Mouse (Mus musculus) heart, embryonic 10.5 days (tissue): ENCODE results near the gene Ptpn12. TPM values are rescaled to one million over a fixed set of nuclear protein-coding genes. Genes with fewer than 3 reads are reported as not detected.
"Not testable (repeated sequence)": the region's sequence is repeated elsewhere in the genome, so short reads cannot be mapped to it uniquely, and the experiment has no call there.

ENCODE experiments used
- DNase-seq: peaks from one replicate; pipeline ENCODE4 v3.0.0-alpha.2; 2017; ENCODE audit warnings: low spot score
- H3K27ac ChIP-seq: fragments of 300-500 bp; sonication (generic); 2 replicates; pipeline ENCODE4 v1.5.1; 2016; ENCODE audit warnings: mild to moderate bottlenecking
- H3K27me3 ChIP-seq: fragments of 300-500 bp; sonication (generic); 2 replicates; pipeline ENCODE4 v1.6.1; 2016; ENCODE audit warnings: mild to moderate bottlenecking; ENCODE audit not compliant: poor library complexity, insufficient read depth, severe bottlenecking
- H3K36me3 ChIP-seq: fragments of 300-500 bp; sonication (generic); 2 replicates; pipeline ENCODE4 v1.6.1; 2016; ENCODE audit warnings: mild to moderate bottlenecking, moderate library complexity
- H3K4me1 ChIP-seq: fragments of 300-500 bp; sonication (generic); 2 replicates; pipeline ENCODE4 v1.6.1; 2016; ENCODE audit warnings: mild to moderate bottlenecking
- H3K4me3 ChIP-seq: fragments of 300-500 bp; sonication (generic); 2 replicates; pipeline ENCODE4 v1.5.1; 2016; ENCODE audit warnings: mild to moderate bottlenecking, moderate library complexity
- H3K9me3 ChIP-seq: fragments of 300-500 bp; sonication (generic); 2 replicates; pipeline ENCODE4 v1.6.1; 2016; ENCODE audit warnings: mild to moderate bottlenecking, moderate library complexity
- WGBS: fragments of 180-500 bp; shearing (Covaris S2); methylation state at CpG from one replicate; pipeline ENCODE4 v1.1.7; 2016; 5-methylcytosine and 5-hydroxymethylcytosine counted together
- polyA plus RNA-seq: library from polyadenylated mRNA; unstranded; fragments of >200 nt; fragmentation: Nextera tagmentation; extraction: Ambion mirVana; gene quantifications from 2 replicates; pipeline ENCODE4 v1.2.1, GENCODE M21; 2016

Ptpn12 gene
- polyA plus RNA-seq, 1 experiment from 2014 or later, result 19.9 TPM

DNA sequence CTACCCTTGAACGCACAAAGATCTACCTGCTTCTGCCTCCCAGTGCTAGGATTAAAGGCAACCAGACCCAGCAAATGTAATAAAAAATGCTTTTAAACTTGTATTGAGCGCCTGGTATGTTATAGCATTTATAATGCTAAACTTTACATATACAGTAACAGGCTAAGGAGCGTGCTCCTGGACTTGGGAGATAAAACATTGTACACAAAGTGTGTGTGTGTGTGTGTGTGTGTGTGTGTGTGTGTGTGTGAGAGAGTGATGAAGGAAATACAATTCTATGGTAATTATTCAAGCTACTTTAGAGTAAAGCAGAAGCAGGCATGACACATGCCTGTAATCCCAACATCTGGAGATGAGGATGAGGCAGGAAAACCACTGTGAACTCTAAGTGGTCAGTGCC is 99.4 kb downstream of the Ptpn12 start, which contains the start of gene Rsbn1l:
Gene Rsbn1l, minus strand, starts transcription at position 101 of the 400 bp plus-strand sequence.
- 0 out of 2 replicates have a peak, but pooled peaks cover 18% of the 10 kb centered on the region for H3K4me1 ChIP-seq

GRCm38 (mm10) chr5:20955114-20955835 is 100.4 kb downstream of the Ptpn12 start:
- Histone ChIP-seq H3K9me3 (peaks cover 4% of the 10 kb centered on the region; the same call in 1 of the 2 replicates), H3K4me3 (no peak overlapping the region), H3K36me3 (peaks cover 31% of the 10 kb centered on the region), H3K27me3 (no peaks in the 10 kb centered on the region), H3K27ac (no peak overlapping the region), H3K4me1 (0 out of 2 replicates have a peak, but pooled peaks cover 16% of the 10 kb centered on the region)
- WGBS, result 66% methylated on average over 13 of the region's 13 CpGs
- no peak for DNase-seq

More for the DNA sequence above, 99.4 kb downstream of the Ptpn12 start, which contains the start of gene Rsbn1l:
- WGBS, result 95% methylated on average over 3 of the region's 3 CpGs
- no peak for DNase-seq
- Histone ChIP-seq H3K4me3 (no peak within 1 kb of the TSS), H3K36me3 (peaks cover 31% of the 10 kb centered on the region), H3K9me3 (peaks cover 4% of the 10 kb centered on the region; the same call in 1 of the 2 replicates), H3K27me3 (no peaks in the 10 kb centered on the region), H3K27ac (no peak within 1 kb of the TSS)

GRCm38 (mm10) chr5:20952337-20952925 is 103.3 kb downstream of the Ptpn12 start:
- Histone ChIP-seq H3K4me3 (peak overlapping the region; percentile 97), H3K27ac (peak overlapping the region; percentile 99), H3K4me1 (peaks cover 19% of the 10 kb centered on the region), H3K36me3 (peaks cover 25% of the 10 kb centered on the region), H3K27me3 (no peaks in the 10 kb centered on the region), H3K9me3 (peaks cover 4% of the 10 kb centered on the region; the same call in 1 of the 2 replicates)
- WGBS, result 20% methylated on average over 9 of the region's 9 CpGs
- DNase-seq, result no peak

DNA sequence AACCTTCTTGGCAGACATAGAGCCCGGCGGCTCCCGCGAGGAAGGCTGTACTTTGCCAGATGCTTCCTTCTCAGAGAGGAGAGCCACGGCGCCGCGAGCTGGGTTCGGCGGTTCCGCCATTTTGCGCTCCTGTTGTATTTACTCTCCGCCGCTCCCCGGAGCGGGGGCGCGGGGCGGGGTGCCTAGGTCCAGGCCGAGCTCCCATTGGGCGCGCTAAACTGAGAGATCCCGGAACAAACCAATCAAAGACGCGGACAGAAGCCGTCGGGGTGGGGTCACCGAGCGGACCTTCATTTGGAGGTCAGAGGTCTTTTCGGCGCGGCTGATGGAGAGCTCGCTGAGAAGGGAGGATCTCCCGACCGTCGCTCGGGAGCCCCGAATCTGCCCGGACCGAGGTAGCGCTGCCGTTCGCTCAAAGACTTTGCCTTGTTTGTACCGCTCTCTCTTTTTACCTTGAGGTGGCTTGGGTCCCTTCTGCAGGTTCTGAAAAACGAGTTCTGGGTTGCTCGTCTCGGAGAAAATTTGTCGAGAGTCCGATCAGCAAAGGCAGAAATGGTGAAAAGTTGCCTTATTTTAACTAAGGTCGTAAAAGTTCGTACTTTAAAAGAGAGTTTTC is 103.9 kb downstream of the Ptpn12 start:
- Histone ChIP-seq H3K27ac (peak overlapping the region; percentile 99), H3K27me3 (no peaks in the 10 kb centered on the region), H3K4me3 (peak overlapping the region; percentile 97), H3K4me1 (peaks cover 19% of the 10 kb centered on the region), H3K36me3 (peaks cover 20% of the 10 kb centered on the region), H3K9me3 (0 out of 2 replicates have a peak, but pooled peaks cover 2% of the 10 kb centered on the region)
- DNase-seq, result peak; percentile 98
- WGBS, result under 1% methylated on average over 51 of the region's 51 CpGs

DNA sequence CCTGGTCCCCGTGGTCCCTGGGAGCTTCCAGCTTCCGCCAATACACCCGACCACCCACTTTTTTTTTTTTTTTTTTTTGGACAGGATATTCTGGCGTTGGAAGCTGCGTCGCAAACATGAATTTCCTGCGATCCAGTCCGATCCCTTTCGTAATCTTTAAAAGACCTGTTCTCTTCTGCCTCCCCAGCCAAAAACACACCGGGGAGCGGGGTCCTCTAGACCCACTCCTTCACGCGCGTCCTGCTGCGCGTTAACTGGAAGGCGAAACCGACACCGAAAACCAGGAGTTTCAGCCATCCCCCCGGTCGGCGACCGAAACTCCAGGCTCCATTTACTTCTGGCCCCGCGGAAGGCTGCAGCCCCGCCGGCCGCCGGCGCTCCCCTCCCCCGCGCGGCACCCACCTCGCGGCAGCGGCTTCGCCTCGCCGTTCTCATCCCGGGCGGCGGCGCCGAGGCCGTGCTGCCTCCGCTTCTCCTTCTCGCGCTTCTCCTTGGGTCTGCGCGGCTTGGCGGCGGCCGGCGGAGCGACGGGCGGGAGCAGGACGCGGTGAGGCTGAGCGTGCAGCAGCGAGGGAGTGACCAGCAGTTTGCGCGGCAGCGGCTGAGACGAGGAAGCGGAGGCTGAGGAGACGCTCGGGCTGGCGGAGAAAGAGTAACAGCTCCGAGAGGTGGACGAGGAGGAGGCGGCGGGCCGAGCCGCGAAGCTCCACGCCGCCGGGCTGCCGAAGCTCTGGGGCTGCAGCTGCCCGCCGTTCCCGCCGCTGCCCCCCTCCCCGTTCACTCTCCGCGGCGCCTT is 104.7 kb downstream of the Ptpn12 start:
- WGBS, result under 1% methylated on average over 88 of the region's 88 CpGs

GRCm38 (mm10) chr5:20950516-20950854 is 105.2 kb downstream of the Ptpn12 start:
- peaks cover 18% of the 10 kb centered on the region for H3K4me1 ChIP-seq
- H3K4me3 ChIP-seq, result peak overlapping the region; percentile 97
- no peak for DNase-seq
- no peaks in the 10 kb centered on the region for H3K9me3 ChIP-seq
- peak overlapping the region; percentile 99 for H3K27ac ChIP-seq
- WGBS, result 3% methylated on average over 9 of the region's 9 CpGs
- peaks cover 8% of the 10 kb centered on the region; the same call in 1 of the 2 replicates for H3K36me3 ChIP-seq
- no peaks in the 10 kb centered on the region for H3K27me3 ChIP-seq

More for the DNA sequence above, 104.7 kb downstream of the Ptpn12 start:
- Histone ChIP-seq H3K4me3 (peak overlapping the region; percentile 97), H3K27ac (peak overlapping the region; percentile 99), H3K9me3 (no peaks in the 10 kb centered on the region), H3K36me3 (peaks cover 13% of the 10 kb centered on the region; the same call in 1 of the 2 replicates), H3K4me1 (peaks cover 19% of the 10 kb centered on the region), H3K27me3 (no peaks in the 10 kb centered on the region)
- peak; percentile 86 for DNase-seq

GRCm38 (mm10) chr5:20950093-20950492 is 105.6 kb downstream of the Ptpn12 start:
- 21% methylated on average over 5 of the region's 5 CpGs for WGBS
- H3K27me3 ChIP-seq, result no peaks in the 10 kb centered on the region
- H3K9me3 ChIP-seq, result no peaks in the 10 kb centered on the region
- peaks cover 21% of the 10 kb centered on the region for H3K4me1 ChIP-seq
- no peak for DNase-seq
- peaks cover 7% of the 10 kb centered on the region; the same call in 1 of the 2 replicates for H3K36me3 ChIP-seq
- H3K27ac ChIP-seq, result peak overlapping the region; percentile 99
- H3K4me3 ChIP-seq, result peak overlapping the region; percentile 97

GRCm38 (mm10) chr5:20946906-20947305 is 108.8 kb downstream of the Ptpn12 start:
- 85% methylated on average over 6 of the region's 6 CpGs for WGBS

GRCm38 (mm10) chr5:20944961-20945748 is 110.6 kb downstream of the Ptpn12 start:
- Histone ChIP-seq H3K36me3 (no peaks in the 10 kb centered on the region), H3K27me3 (no peaks in the 10 kb centered on the region), H3K4me1 (peaks cover 32% of the 10 kb centered on the region), H3K4me3 (no peak overlapping the region; the same call in 1 of the 2 replicates), H3K9me3 (no peaks in the 10 kb centered on the region), H3K27ac (peak overlapping the region; percentile 62)
- no peak for DNase-seq
- 68% methylated on average over 13 of the region's 13 CpGs for WGBS

More at GRCm38 (mm10) chr5:20946906-20947305, 108.8 kb downstream of the Ptpn12 start:
- Histone ChIP-seq H3K27ac (no peak overlapping the region), H3K27me3 (no peaks in the 10 kb centered on the region), H3K4me1 (peaks cover 15% of the 10 kb centered on the region), H3K36me3 (no peaks in the 10 kb centered on the region), H3K9me3 (no peaks in the 10 kb centered on the region), H3K4me3 (no peak overlapping the region)
- DNase-seq, result no peak

DNA sequence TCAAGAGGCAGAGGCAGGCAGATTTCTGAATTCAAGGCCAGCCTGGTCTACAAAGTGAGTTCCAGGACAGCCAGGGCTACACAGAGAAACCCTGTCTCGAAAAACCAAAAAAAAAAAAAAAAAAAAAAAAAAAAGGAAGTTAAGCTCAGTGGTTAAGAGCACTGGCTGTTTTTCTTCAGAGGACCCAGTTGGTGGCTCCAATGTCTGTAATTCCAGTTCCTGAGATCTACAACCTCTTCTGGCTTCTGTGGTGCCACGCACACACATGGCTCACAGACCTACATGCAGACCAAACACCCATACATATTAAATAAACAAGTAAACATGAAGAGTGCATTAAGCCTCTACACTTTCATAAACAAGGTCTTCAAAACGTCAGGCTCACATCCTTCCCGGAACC is 111.9 kb downstream of the Ptpn12 start:
- not testable (repeated sequence) for H3K9me3 ChIP-seq, H3K4me3 ChIP-seq, H3K27ac ChIP-seq, H3K36me3 ChIP-seq, DNase-seq, H3K27me3 ChIP-seq
- WGBS, result 85% methylated on average over 3 of the region's 4 CpGs
- H3K4me1 ChIP-seq, result peaks cover 41% of the 10 kb centered on the region

- H3K4me3 ChIP-seq, result no peak overlapping the region
- no peak overlapping the region for H3K27ac ChIP-seq
- no peaks in the 10 kb centered on the region for H3K36me3 ChIP-seq
- H3K9me3 ChIP-seq, result no peaks in the 10 kb centered on the region
- 80% methylated on average over 3 of the region's 3 CpGs for whole genome bisulfite sequencing
- DNase-seq, result no peak
- peaks cover 45% of the 10 kb centered on the region for H3K4me1 ChIP-seq
- no peaks in the 10 kb centered on the region for H3K27me3 ChIP-seq
Measured at GRCm38 (mm10) chr5:20942523-20942922, 113.2 kb downstream of the Ptpn12 start.

DNA sequence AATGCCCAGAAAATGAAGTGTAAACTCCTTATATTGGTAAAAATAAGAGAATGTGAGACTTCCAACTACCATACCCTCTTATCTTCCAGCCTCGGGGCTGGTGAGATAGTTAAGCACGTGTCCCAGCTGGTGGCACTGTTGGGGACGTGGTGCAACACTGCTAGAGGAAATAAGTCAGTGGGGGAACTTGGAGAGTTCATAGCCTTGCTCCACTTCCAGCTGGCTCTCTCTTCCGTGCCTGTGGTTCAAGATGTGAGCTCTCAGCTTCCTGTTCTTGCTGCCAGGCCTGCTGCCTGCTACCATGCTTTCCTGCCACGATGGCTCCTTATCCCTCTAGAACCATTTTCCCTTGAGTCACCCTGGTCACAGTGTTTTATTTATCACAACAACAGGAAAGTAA is 114.5 kb downstream of the Ptpn12 start:
- Histone ChIP-seq H3K4me1 (peaks cover 45% of the 10 kb centered on the region), H3K9me3 (no peaks in the 10 kb centered on the region), H3K36me3 (no peaks in the 10 kb centered on the region), H3K27ac (peak overlapping the region; percentile 79), H3K4me3 (no peak overlapping the region), H3K27me3 (no peaks in the 10 kb centered on the region)
- 17% methylated on average over 5 of the region's 5 CpGs for WGBS
- no peak for DNase-seq
